Mouse (Mus musculus): Measurements from ENCODE around the gene Zbed4.
A peak's percentile ranks its signal among the peaks of the same experiment; 100 is the strongest.
"Not testable (repeated sequence)": the region's sequence is repeated elsewhere in the genome, so short reads cannot be mapped to it uniquely, and the experiment has no call there.

Zbed4 gene

GRCm38 (mm10) chr15:88738466-88738865 is 13.0 kb upstream of the Zbed4 start:
- no peak for DNase-seq (ENCODE audit: low read depth)

- DNase-seq (ENCODE audit: low read depth) = no peak
These were observed 10.1 kb upstream of the Zbed4 start for GRCm38 (mm10) chr15:88741366-88741765.

- DNase-seq (ENCODE audit: low read depth) = not testable (repeated sequence)
These were observed 8.1 kb upstream of the Zbed4 start for GRCm38 (mm10) chr15:88743371-88743770.

- DNase-seq (ENCODE audit: low read depth) = no peak
These were observed 6.1 kb upstream of the Zbed4 start for GRCm38 (mm10) chr15:88745347-88745746.

- no peak for DNase-seq (ENCODE audit: low read depth)
These were observed 5.5 kb upstream of the Zbed4 start for GRCm38 (mm10) chr15:88745926-88746325.

GRCm38 (mm10) chr15:88749617-88750016 is 1.8 kb upstream of the Zbed4 start:
- not testable (repeated sequence) for DNase-seq (ENCODE audit: low read depth)

GRCm38 (mm10) chr15:88750032-88750431 is 1.4 kb upstream of the Zbed4 start:
- no peak for DNase-seq (ENCODE audit: low read depth)

- DNase-seq (ENCODE audit: low read depth) = peak; percentile 99
These were observed 540 bp upstream of the Zbed4 start for GRCm38 (mm10) chr15:88750677-88751563.

- DNase-seq (ENCODE audit: low read depth) = no peak
These were observed 908 bp downstream of the Zbed4 start for GRCm38 (mm10) chr15:88752403-88752733.

- DNase-seq (ENCODE audit: low read depth) = no peak
These were observed 3.4 kb downstream of the Zbed4 start for GRCm38 (mm10) chr15:88754896-88755295.

GRCm38 (mm10) chr15:88755761-88756160 is 4.3 kb downstream of the Zbed4 start:
- DNase-seq (ENCODE audit: low read depth) = no peak

GRCm38 (mm10) chr15:88758061-88758460 is 6.6 kb downstream of the Zbed4 start:
- DNase-seq (ENCODE audit: low read depth) = no peak

- DNase-seq (ENCODE audit: low read depth) = no peak
These were observed 10.1 kb downstream of the Zbed4 start for GRCm38 (mm10) chr15:88761551-88761950.

GRCm38 (mm10) chr15:88766139-88766538 is 14.7 kb downstream of the Zbed4 start:
- DNase-seq (ENCODE audit: low read depth) = not testable (repeated sequence)

GRCm38 (mm10) chr15:88768537-88768936 is 17.1 kb downstream of the Zbed4 start:
- DNase-seq (ENCODE audit: low read depth) = no peak

- DNase-seq (ENCODE audit: low read depth) = not testable (repeated sequence)
These were observed 23.2 kb downstream of the Zbed4 start for GRCm38 (mm10) chr15:88774630-88775029.

GRCm38 (mm10) chr15:88792140-88792850 is 40.8 kb downstream of the Zbed4 start:
- no peak for DNase-seq (ENCODE audit: low read depth)

GRCm38 (mm10) chr15:88794729-88795128 is 43.3 kb downstream of the Zbed4 start:
- DNase-seq (ENCODE audit: low read depth) = not testable (repeated sequence)

- no peak for DNase-seq (ENCODE audit: low read depth)
These were observed 48.5 kb downstream of the Zbed4 start for GRCm38 (mm10) chr15:88799950-88800371.

- DNase-seq (ENCODE audit: low read depth) = no peak
These were observed 49.5 kb downstream of the Zbed4 start for GRCm38 (mm10) chr15:88800921-88801354.

GRCm38 (mm10) chr15:88801903-88802302 is 50.4 kb downstream of the Zbed4 start:
- DNase-seq (ENCODE audit: low read depth) = no peak

- DNase-seq (ENCODE audit: low read depth) = no peak
These were observed 50.9 kb downstream of the Zbed4 start for GRCm38 (mm10) chr15:88802348-88802747.

GRCm38 (mm10) chr15:88808121-88808520 is 56.7 kb downstream of the Zbed4 start:
- no peak for DNase-seq (ENCODE audit: low read depth)
